Mouse (Mus musculus): ENCODE measurements around the gene Lmcd1.

Lmcd1 gene

GRCm38 (mm10) chr6:112287671-112288070 lies 14.1 kb downstream of the Lmcd1 start:
- DNase-seq (ENCODE audit: low spot score), result no peak

DNA sequence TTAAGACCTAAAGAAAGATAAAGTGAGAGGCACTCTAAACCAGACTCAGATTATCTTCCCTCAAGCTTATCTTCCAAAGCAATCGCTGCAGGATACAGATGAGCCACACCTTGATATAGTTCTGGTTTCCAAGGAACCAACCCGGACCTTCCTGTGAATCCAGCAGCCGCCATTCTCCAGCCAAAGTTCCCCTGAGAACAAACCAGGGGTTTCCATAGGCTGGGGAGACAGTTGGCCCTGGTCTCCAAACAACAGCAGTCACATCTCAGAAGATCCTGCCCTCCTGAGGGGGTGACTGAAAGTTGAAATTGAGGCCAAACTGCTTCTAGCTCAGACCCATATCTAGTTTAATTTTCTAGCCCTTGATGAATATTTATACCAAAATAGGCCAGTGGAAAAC lies 14.7 kb downstream of the Lmcd1 start:
- DNase-seq (ENCODE audit: low spot score), result no peak

- DNase-seq (ENCODE audit: low spot score), result no peak
Observed at GRCm38 (mm10) chr6:112291146-112291545, 17.6 kb downstream of the Lmcd1 start.

DNA sequence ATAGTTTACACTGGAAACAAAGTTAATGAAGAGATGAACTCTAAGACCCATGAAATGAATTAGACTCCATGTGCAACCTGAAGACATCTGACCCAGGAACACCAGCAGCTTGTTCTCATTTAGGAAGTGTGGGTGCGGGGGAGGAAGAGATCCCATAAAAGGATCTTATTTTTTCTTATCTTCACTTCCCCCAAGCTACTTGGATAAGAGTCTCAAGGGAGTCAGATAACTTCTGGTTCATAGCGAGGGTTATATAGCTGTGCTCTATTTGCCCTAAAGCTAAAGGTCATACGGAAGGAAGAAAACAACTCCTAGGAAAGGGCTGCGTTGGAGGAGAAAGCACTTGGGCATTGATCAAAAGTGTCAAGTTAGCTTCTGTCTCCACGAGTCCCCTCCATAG lies 19.8 kb downstream of the Lmcd1 start:
- DNase-seq (ENCODE audit: low spot score), result no peak

DNA sequence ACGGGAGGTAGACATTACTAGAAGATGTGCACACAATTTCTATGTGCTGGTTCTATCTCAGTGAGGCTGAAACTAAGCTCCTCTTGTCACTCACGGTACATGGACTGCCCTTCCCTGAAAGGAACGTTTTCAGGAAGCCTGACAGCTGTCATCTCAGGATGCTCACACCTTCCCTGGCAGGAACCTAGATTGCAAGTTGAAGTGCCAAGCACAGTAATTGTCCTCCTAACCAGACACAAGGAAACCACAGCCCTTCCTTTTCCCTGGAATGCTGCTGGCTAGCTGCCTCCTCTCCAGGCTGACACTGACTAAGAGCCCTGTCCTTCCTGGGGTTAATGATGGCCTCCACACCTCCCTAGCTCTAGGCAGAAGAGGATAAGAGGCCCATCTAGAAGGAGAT lies 21.7 kb downstream of the Lmcd1 start:
- DNase-seq (ENCODE audit: low spot score), result no peak

DNA sequence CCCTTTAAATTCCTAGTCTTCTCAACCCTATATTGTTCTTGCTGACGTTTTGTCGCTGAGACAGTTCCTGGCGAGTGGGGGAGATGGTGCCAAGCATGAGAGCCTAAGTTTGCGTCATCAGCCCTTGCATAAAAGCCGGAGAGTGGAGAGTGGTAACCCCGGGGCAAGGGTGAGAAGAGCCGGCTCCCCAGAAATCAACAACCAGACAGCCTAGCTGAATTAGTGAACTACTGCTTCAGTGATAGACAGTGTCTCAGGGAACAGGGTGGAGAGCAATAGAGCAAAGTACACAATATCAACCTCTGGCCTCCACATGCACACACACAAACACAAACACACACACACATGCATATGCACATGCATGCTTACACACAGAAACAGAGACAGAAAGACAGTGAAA lies 26.6 kb downstream of the Lmcd1 start:
- DNase-seq (ENCODE audit: low spot score), result no peak

DNA sequence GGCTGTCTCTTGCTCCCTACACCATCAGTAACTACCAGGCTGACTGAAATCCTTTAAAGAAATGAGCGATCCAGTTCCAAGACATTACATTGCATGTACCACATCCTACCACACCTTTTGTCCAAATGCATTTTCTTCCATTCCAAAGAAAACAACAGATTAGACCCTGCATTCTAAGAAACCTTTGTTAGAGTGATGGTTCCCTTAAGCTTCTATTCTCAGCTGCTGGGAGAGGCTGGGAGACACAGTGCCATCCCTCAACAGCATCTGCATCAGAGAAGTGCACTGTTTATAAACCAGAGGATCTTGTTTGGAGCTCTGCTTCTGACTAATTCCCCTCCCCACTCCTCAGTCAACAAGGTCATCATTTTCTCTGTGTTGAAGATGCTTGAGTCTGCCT lies 27.1 kb downstream of the Lmcd1 start:
- no peak for DNase-seq (ENCODE audit: low spot score)

- DNase-seq (ENCODE audit: low spot score), result no peak
Observed at GRCm38 (mm10) chr6:112302248-112302647, 28.7 kb downstream of the Lmcd1 start.

- no peak for DNase-seq (ENCODE audit: low spot score)
Observed at GRCm38 (mm10) chr6:112302814-112303383, 29.3 kb downstream of the Lmcd1 start.

GRCm38 (mm10) chr6:112304751-112305150 lies 31.2 kb downstream of the Lmcd1 start:
- no peak for DNase-seq (ENCODE audit: low spot score)

DNA sequence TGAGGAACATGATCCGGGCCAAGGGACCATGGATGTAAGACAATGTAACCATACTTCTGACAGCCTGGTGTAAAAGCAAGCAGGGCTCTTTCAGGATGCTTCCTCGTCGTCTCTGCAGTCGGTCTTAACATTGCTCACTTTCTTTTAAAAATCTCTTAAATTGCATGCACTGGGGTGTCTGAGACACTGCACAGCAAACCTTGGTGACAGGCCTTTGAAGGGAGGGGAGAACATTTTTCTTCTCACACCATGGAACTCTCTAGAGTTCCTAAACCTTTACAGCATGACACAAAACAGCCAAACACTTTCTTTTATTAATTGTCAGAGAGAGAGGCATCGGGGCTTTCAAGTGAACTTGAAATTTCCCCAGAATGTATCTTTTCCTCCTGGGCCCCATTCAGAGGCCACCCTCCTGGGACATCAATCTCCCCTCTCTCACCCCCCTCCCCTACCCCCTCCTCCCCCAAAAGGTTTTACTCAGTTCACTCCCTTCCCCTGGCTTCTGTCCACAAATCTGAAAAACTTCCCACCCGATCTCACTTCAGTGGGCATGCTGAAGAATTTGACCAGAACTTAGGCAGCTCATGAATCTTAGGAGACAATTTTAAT lies 35.9 kb downstream of the Lmcd1 start:
- no peak for DNase-seq (ENCODE audit: low spot score)

DNA sequence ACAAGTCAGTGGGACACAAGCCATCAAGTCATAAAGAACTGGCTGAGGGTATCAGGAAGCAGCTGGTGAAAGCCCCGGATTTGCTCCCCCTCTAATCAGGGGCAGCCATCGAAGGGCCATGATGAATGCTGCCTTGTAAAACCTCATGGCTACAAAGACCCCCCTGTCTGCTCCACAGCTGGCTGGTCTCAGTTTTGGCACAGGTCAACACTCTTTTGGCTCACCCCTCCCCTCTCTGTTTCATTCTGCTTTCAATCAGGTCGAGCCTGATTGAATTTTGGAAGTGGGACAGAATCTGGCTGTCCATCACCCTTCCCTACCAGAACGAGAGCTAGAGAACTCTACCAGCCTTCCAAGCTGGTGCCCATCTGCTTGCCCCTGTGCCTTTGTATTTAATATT lies 37.8 kb downstream of the Lmcd1 start:
- DNase-seq (ENCODE audit: low spot score), result peak; percentile 7

DNA sequence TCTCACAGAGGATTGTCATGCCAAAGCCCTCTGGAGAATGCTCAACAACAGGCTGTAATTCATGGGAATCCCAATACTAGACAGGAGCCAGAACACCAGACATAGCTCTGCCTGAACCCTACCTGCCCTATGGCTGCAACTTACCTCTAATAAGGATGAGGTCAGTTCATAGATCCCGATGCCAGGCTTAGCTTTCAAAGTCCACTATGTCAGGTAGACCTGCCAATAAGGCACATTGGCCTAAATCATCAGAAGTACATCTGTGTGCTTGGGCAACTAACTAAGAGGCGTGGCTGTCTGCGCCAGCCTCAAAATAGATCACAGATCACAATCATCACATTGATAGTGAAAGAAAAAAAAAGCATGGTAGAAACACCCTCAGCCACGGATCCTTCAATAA lies 45.9 kb downstream of the Lmcd1 start:
- DNase-seq (ENCODE audit: low spot score), result no peak

GRCm38 (mm10) chr6:112320679-112321078 lies 47.1 kb downstream of the Lmcd1 start:
- DNase-seq (ENCODE audit: low spot score), result no peak

GRCm38 (mm10) chr6:112322916-112323315 lies 49.4 kb downstream of the Lmcd1 start:
- no peak for DNase-seq (ENCODE audit: low spot score)

- DNase-seq (ENCODE audit: low spot score), result no peak
Observed at GRCm38 (mm10) chr6:112325213-112325612, 51.7 kb downstream of the Lmcd1 start.

GRCm38 (mm10) chr6:112327793-112328192 lies 54.2 kb downstream of the Lmcd1 start:
- DNase-seq (ENCODE audit: low spot score), result no peak

DNA sequence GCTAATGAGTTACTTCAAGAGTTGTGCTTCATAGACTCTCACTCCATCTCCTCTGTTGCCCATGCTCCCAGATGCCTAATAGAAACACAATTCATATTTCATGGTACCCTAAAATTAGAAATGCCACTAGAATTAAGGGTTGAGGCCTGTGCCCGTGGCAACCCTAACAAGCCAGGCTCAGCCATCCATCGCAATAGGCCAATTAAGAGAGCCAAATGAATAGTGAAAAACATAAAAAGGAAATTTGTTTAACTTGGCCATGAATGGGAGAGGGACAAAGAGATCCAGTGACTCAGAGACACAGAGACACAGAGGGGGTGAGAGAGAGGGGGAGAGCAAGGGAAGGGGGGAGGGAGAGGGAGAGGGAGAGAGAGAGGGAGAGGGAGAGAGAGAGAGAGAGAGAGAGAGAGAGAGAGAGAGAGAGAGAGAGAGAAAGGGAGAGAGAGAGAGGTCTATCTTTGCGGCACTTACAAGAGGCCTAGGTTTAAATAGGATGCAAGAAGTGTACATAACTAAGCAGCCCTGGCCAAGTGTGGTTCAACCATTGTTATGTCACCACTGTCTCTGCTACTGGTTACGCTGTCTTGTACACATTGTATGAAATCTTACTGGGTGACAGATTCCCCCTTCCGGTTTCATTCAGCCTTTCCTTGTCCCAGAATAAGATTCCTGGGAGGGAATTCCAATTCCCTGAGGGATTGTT lies 57.1 kb downstream of the Lmcd1 start:
- DNase-seq (ENCODE audit: low spot score), result no peak

- no peak for DNase-seq (ENCODE audit: low spot score)
Observed at GRCm38 (mm10) chr6:112331223-112331598, 57.7 kb downstream of the Lmcd1 start.

GRCm38 (mm10) chr6:112333930-112334329 lies 60.4 kb downstream of the Lmcd1 start:
- no peak for DNase-seq (ENCODE audit: low spot score)

- no peak for DNase-seq (ENCODE audit: low spot score)
Observed at GRCm38 (mm10) chr6:112337667-112338066, 64.1 kb downstream of the Lmcd1 start.

GRCm38 (mm10) chr6:112339016-112339415 lies 65.5 kb downstream of the Lmcd1 start:
- DNase-seq (ENCODE audit: low spot score), result no peak

DNA sequence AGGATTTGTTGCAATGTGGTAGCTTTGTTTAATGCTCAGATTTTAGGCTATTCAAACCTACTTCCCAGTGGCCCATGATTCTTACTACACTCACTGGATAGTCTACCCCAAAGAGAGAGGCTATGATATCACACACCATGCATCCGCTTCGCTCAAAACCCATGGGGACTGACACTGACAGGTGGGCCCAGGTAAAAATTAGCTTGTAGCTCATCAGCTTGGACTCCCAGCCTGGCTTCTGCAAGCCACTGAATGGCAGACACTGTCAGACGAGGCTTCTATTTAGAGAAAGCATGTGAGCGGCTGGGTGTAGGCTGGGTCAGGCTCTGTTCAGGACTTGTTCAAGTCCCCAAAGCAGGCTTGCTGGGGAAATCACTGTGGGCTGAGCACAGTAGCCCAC lies 76.9 kb downstream of the Lmcd1 start:
- DNase-seq (ENCODE audit: low spot score), result no peak

GRCm38 (mm10) chr6:112359341-112359740 lies 85.8 kb downstream of the Lmcd1 start:
- no peak for DNase-seq (ENCODE audit: low spot score)

Data from layer of hippocampus, adult 9-10 months (tissue).